Mouse (Mus musculus) heart, adult 2 months (tissue): ENCODE measurements around the gene Crebrf.

Experiments used
- CTCF ChIP-seq: fragments of 200-600 bp; IDR thresholded peaks from 2 replicates; pipeline ENCODE4 v1.8.1; 2022; ENCODE audit warnings: antibody characterized with exemption, mild to moderate bottlenecking, moderate library complexity
- EP300 ChIP-seq: fragments of 200-500 bp; IDR thresholded peaks from 2 replicates; pipeline ENCODE4 v1.6.1; 2011; ENCODE audit warnings: low read depth, low read length, control low read depth; ENCODE audit not compliant: insufficient read depth

- TF ChIP-seq EP300 (no peak), CTCF (no peak)
These were observed 52.3 kb downstream of the Crebrf start for GRCm38 (mm10) chr17:26767754-26768124.
